Mouse (Mus musculus): ENCODE data around the gene Tet3. TPM values are rescaled to one million over a fixed set of nuclear protein-coding genes. Genes with fewer than 3 reads are reported as not detected.
A peak's percentile ranks its signal among the peaks of the same experiment; 100 is the strongest.

Tet3 gene
- total RNA-seq, 2 experiments from 2014 or later: 32.6 to 40.8 TPM

GRCm38 (mm10) chr6:83442639-83443038 lies 16.2 kb downstream of the Tet3 start:
- DNase-seq (ENCODE audit: low spot score): no peak
- intact Hi-C loops (cut with DNase I): no loop called here

GRCm38 (mm10) chr6:83441259-83442061 lies 17.4 kb downstream of the Tet3 start:
- peak; percentile 88 for DNase-seq (ENCODE audit: low spot score)
- intact Hi-C loops (cut with DNase I): loop anchor here (2.0 kb wide), 1 partner anchor 29 kb away; no protein-coding TSS in a partner anchor

- peak; percentile 33 for DNase-seq (ENCODE audit: low spot score)
- intact Hi-C loops (cut with DNase I): loop anchor here (2.0 kb wide), 1 partner anchor 28 kb away; no protein-coding TSS in a partner anchor
These were observed 18.2 kb downstream of the Tet3 start for GRCm38 (mm10) chr6:83440510-83441258.

GRCm38 (mm10) chr6:83440197-83440509 lies 18.7 kb downstream of the Tet3 start:
- DNase-seq (ENCODE audit: low spot score): no peak
- intact Hi-C loops (cut with DNase I): loop anchor here (2.0 kb wide), 1 partner anchor 27 kb away; no protein-coding TSS in a partner anchor

- DNase-seq (ENCODE audit: low spot score): no peak
- intact Hi-C loops (cut with DNase I): loop anchor here (2.0 kb wide), 1 partner anchor 27 kb away; no protein-coding TSS in a partner anchor
These were observed 19.1 kb downstream of the Tet3 start for GRCm38 (mm10) chr6:83439781-83440180.

- intact Hi-C loops (cut with DNase I): no loop called here
These were observed 19.6 kb downstream of the Tet3 start for GRCm38 (mm10) chr6:83439119-83439767.

GRCm38 (mm10) chr6:83438584-83438983 lies 20.3 kb downstream of the Tet3 start:
- no peak for DNase-seq (ENCODE audit: low spot score)
- intact Hi-C loops (cut with DNase I): no loop called here

More at GRCm38 (mm10) chr6:83439119-83439767, 19.6 kb downstream of the Tet3 start:
- no peak for DNase-seq (ENCODE audit: low spot score)

GRCm38 (mm10) chr6:83437802-83438201 lies 21.1 kb downstream of the Tet3 start:
- intact Hi-C loops (cut with DNase I): no loop called here
- no peak for DNase-seq (ENCODE audit: low spot score)

- intact Hi-C loops (cut with DNase I): no loop called here
- DNase-seq (ENCODE audit: low spot score): no peak
These were observed 21.7 kb downstream of the Tet3 start for GRCm38 (mm10) chr6:83437225-83437624.

GRCm38 (mm10) chr6:83436547-83436946 lies 22.3 kb downstream of the Tet3 start:
- intact Hi-C loops (cut with DNase I): no loop called here
- no peak for DNase-seq (ENCODE audit: low spot score)

- intact Hi-C loops (cut with DNase I): no loop called here
- DNase-seq (ENCODE audit: low spot score): no peak
These were observed 23.7 kb downstream of the Tet3 start for GRCm38 (mm10) chr6:83435174-83435573.

- intact Hi-C loops (cut with DNase I): no loop called here
These were observed 25.3 kb downstream of the Tet3 start for GRCm38 (mm10) chr6:83433546-83433945.

GRCm38 (mm10) chr6:83432966-83433365 lies 25.9 kb downstream of the Tet3 start:
- DNase-seq (ENCODE audit: low spot score): no peak
- intact Hi-C loops (cut with DNase I): no loop called here

More at GRCm38 (mm10) chr6:83433546-83433945, 25.3 kb downstream of the Tet3 start:
- DNase-seq (ENCODE audit: low spot score): no peak

GRCm38 (mm10) chr6:83427968-83428731 lies 30.7 kb downstream of the Tet3 start:
- intact Hi-C loops (cut with DNase I): no loop called here
- DNase-seq (ENCODE audit: low spot score): no peak

GRCm38 (mm10) chr6:83427512-83427911 lies 31.4 kb downstream of the Tet3 start:
- intact Hi-C loops (cut with DNase I): no loop called here
- no peak for DNase-seq (ENCODE audit: low spot score)

- no peak for DNase-seq (ENCODE audit: low spot score)
- intact Hi-C loops (cut with DNase I): no loop called here
These were observed 32.3 kb downstream of the Tet3 start for GRCm38 (mm10) chr6:83426576-83426975.

- no peak for DNase-seq (ENCODE audit: low spot score)
- intact Hi-C loops (cut with DNase I): no loop called here
These were observed 34.9 kb downstream of the Tet3 start for GRCm38 (mm10) chr6:83424053-83424404.

GRCm38 (mm10) chr6:83423400-83424052 lies 35.4 kb downstream of the Tet3 start:
- no peak for DNase-seq (ENCODE audit: low spot score)
- intact Hi-C loops (cut with DNase I): no loop called here

GRCm38 (mm10) chr6:83421866-83422649 lies 36.8 kb downstream of the Tet3 start:
- no peak for DNase-seq (ENCODE audit: low spot score)
- intact Hi-C loops (cut with DNase I): no loop called here

All from heart, postnatal 25 days (tissue).